Mouse (Mus musculus): Measurements from ENCODE around the gene Kat8. TPM values are rescaled to one million over a fixed set of nuclear protein-coding genes. Genes with fewer than 3 reads are reported as not detected.
"Not testable (repeated sequence)": the region's sequence is repeated elsewhere in the genome, so short reads cannot be mapped to it uniquely, and the experiment has no call there.

The Kat8 gene
- polyA plus RNA-seq, 1 experiment = 11.3 TPM

DNA sequence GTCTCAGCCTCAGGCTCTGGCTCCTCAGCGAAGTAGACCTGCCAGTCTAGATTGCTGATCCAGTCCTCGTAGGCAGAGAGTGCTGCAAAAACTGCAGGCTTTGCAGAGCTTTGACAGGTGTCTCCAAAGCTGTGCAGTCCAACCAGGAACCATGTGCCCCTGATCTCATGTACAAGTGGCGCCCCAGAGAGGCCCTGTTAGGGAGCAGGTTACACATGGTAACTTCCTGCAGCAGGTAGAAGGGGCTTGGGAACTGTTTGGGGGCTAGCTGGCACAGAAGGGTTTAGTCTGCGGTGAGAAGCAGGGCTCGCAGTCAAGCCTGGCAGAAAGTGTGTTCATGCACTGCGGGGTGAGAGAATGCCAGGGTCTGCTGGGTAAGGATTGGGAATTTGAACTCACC, 25.8 kb upstream of the Kat8 start:
- no peak for TF ChIP-seq CTCF (IDR thresholded peaks at IDR 0.05; ENCODE audit: extremely low read depth, insufficient read depth, insufficient read length, insufficient replicate concordance)
- TF ChIP-seq POLR2A (IDR thresholded peaks at IDR 0.05; ENCODE audit: low read depth, low read length) = no peak
- no peak for DNase-seq (ENCODE audit: low read depth in 1 of 2, low spot score in 2 of 2)
- no peak overlapping the region for H3K4me3 ChIP-seq (ENCODE audit: extremely low read depth, insufficient read depth, insufficient read length)

DNA sequence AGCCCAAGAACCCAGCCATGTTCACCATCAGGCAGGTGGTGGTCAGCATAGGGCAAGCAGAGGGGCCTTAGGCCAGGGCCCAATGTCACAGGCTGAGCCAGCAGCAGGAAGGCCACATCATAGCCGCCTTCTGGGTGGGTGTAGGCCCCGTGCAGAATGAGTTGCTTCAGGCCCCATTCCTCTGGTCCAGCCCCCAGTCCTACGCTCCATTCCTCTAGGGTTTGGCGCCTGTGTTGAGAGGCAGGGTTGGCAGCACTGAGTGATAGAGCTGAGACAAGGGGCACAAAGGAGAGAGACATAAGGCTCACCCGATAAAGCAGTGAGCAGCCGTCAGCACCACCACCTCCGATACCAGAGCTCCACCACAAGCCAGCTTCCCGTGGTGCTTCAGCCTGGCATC, 25.1 kb upstream of the Kat8 start:
- 90% methylated on average over 8 of the region's 8 CpGs for WGBS
- H3K36me3 ChIP-seq (ENCODE audit: control insufficient read depth, insufficient read depth, low read length) = peaks cover 32% of the 10 kb centered on the region

More for the DNA sequence above, 25.8 kb upstream of the Kat8 start:
- H3K27ac ChIP-seq (ENCODE audit: insufficient read depth, low read length) = no peak overlapping the region
- WGBS = 94% methylated on average over 6 of the region's 6 CpGs
- H3K36me3 ChIP-seq (ENCODE audit: control insufficient read depth, insufficient read depth, low read length) = peaks cover 36% of the 10 kb centered on the region
- peaks cover 3% of the 10 kb centered on the region; the same call in 1 of the 2 replicates for H3K4me1 ChIP-seq (ENCODE audit: control insufficient read depth, insufficient read depth, insufficient read length)
- H3K27me3 ChIP-seq (ENCODE audit: control insufficient read depth, insufficient read depth, low read length) = no peaks in the 10 kb centered on the region

DNA sequence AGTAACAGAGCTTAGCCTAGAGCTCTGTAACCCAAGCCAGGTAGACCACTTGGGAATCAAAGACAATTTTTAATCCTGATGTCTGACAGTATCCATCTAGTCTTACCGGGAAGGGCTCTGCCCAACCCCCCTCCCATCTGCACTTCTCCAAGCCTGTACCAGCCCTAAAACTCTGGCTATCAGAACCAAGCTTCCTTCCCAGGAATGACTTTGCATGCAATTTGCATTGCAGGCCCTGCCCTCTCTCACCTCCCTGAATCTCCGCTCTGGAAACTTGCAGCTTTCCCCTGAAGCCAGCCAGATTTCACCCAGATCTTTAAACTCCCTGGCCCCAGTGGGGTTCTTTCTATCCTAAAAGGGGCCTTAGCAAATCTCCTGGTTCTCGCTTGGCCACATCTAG, 24.5 kb upstream of the Kat8 start:
- peaks cover 26% of the 10 kb centered on the region for H3K36me3 ChIP-seq (ENCODE audit: control insufficient read depth, insufficient read depth, low read length)
- DNase-seq (ENCODE audit: low read depth in 1 of 2, low spot score in 2 of 2) = no peak
- 84% methylated on average over 3 of the region's 3 CpGs for WGBS
- H3K27ac ChIP-seq (ENCODE audit: insufficient read depth, low read length) = no peak overlapping the region
- peaks cover 3% of the 10 kb centered on the region; the same call in 1 of the 2 replicates for H3K4me1 ChIP-seq (ENCODE audit: control insufficient read depth, insufficient read depth, insufficient read length)
- no peaks in the 10 kb centered on the region for H3K27me3 ChIP-seq (ENCODE audit: control insufficient read depth, insufficient read depth, low read length)
- no peak overlapping the region for H3K4me3 ChIP-seq (ENCODE audit: extremely low read depth, insufficient read depth, insufficient read length)
- TF ChIP-seq POLR2A (IDR thresholded peaks at IDR 0.05; ENCODE audit: low read depth, low read length) (no peak), CTCF (IDR thresholded peaks at IDR 0.05; ENCODE audit: extremely low read depth, insufficient read depth, insufficient read length, insufficient replicate concordance) (no peak)

More for the DNA sequence above, 25.1 kb upstream of the Kat8 start:
- Histone ChIP-seq H3K27me3 (ENCODE audit: control insufficient read depth, insufficient read depth, low read length) (no peaks in the 10 kb centered on the region), H3K27ac (ENCODE audit: insufficient read depth, low read length) (no peak overlapping the region), H3K4me3 (ENCODE audit: extremely low read depth, insufficient read depth, insufficient read length) (no peak overlapping the region), H3K4me1 (ENCODE audit: control insufficient read depth, insufficient read depth, insufficient read length) (peaks cover 3% of the 10 kb centered on the region; the same call in 1 of the 2 replicates)
- DNase-seq (ENCODE audit: low read depth in 1 of 2, low spot score in 2 of 2) = no peak
- TF ChIP-seq CTCF (IDR thresholded peaks at IDR 0.05; ENCODE audit: extremely low read depth, insufficient read depth, insufficient read length, insufficient replicate concordance) = no peak
- TF ChIP-seq POLR2A (IDR thresholded peaks at IDR 0.05; ENCODE audit: low read depth, low read length) = no peak

DNA sequence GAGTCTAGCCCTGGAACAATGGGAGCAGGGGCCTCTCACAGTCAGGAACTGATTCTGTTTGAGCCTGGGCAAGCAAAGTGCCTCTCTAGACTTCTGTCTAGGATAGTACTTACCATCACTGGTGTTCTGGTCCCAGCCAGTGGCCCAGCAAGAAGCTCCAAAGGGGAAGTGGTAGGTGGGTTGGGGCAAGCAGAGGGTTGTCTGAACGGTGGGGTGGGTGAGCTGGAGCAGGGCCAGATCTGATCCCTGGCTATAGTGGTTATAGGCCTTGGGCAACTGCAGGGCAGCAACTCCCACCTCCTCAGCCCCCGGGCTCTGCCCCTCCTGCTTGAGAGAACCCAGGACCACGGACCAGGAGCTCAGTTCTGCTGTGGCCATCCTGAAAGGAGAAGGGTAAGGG, 23.5 kb upstream of the Kat8 start:
- no peak overlapping the region for H3K27ac ChIP-seq (ENCODE audit: insufficient read depth, low read length)
- no peaks in the 10 kb centered on the region for H3K27me3 ChIP-seq (ENCODE audit: control insufficient read depth, insufficient read depth, low read length)
- H3K4me1 ChIP-seq (ENCODE audit: control insufficient read depth, insufficient read depth, insufficient read length) = peaks cover 1% of the 10 kb centered on the region; the same call in 1 of the 2 replicates
- no peak overlapping the region for H3K4me3 ChIP-seq (ENCODE audit: extremely low read depth, insufficient read depth, insufficient read length)
- DNase-seq (ENCODE audit: low read depth in 1 of 2, low spot score in 2 of 2) = no peak
- 50% methylated on average over 3 of the region's 3 CpGs for WGBS
- H3K36me3 ChIP-seq (ENCODE audit: control insufficient read depth, insufficient read depth, low read length) = peaks cover 19% of the 10 kb centered on the region
- TF ChIP-seq POLR2A (IDR thresholded peaks at IDR 0.05; ENCODE audit: low read depth, low read length) (no peak), CTCF (IDR thresholded peaks at IDR 0.05; ENCODE audit: extremely low read depth, insufficient read depth, insufficient read length, insufficient replicate concordance) (no peak)

DNA sequence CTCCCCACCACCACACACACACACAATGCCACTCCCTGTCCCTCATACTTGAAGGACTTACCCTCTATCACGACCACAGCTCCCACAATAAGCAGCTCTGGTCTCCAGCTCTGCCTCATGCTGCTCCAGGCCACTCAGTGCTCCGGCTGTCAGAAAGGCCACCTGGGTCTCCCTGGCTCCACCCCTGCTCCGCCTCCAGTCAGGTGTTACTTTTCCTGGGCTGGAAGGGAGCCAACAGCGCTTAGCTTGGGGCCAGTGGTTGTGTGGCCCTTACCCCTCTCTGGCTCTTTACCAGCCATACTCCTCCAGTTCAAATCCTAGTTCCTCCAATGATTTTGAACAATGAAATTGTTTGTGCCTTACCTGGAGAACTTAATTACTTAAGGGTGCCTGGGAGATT, 21.5 kb upstream of the Kat8 start, which contains the start of gene Prss53:
Gene Prss53, minus strand, starts transcription at position 173 of the 400 bp plus-strand sequence.
- H3K27ac ChIP-seq (ENCODE audit: insufficient read depth, low read length) = no peak within 1 kb of the TSS
- no peak for TF ChIP-seq CTCF (IDR thresholded peaks at IDR 0.05; ENCODE audit: extremely low read depth, insufficient read depth, insufficient read length, insufficient replicate concordance)
- no peak for TF ChIP-seq POLR2A (IDR thresholded peaks at IDR 0.05; ENCODE audit: low read depth, low read length)
- no peaks in the 10 kb centered on the region for H3K27me3 ChIP-seq (ENCODE audit: control insufficient read depth, insufficient read depth, low read length)
- no peak within 1 kb of the TSS for H3K4me3 ChIP-seq (ENCODE audit: extremely low read depth, insufficient read depth, insufficient read length)
- no peaks in the 10 kb centered on the region; the same call in 1 of the 2 replicates for H3K4me1 ChIP-seq (ENCODE audit: control insufficient read depth, insufficient read depth, insufficient read length)
- DNase-seq (ENCODE audit: low read depth in 1 of 2, low spot score in 2 of 2) = no peak
- WGBS = 77% methylated on average over 4 of the region's 4 CpGs
- peaks cover 17% of the 10 kb centered on the region for H3K36me3 ChIP-seq (ENCODE audit: control insufficient read depth, insufficient read depth, low read length)

DNA sequence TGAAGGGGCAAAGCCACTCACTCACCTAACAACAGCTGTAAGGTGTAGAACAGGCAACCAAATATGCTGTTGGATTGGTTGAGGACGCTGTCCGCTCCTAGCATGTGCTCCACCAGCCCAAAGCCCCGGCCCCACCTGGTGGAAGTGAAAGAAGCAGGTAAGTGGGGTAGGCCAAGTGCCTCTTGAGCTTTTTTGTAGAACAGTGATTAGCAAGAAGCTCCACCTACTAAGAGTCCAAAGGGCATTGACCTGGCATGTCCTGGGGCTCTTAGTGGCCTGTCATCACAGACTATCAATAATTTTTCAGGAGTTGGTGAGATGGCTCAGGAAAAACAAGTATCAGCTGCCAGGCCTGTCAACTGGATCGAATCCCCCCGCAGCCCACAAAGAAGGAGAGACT, 17.8 kb upstream of the Kat8 start:
- no peak overlapping the region for H3K27ac ChIP-seq (ENCODE audit: insufficient read depth, low read length)
- WGBS = 76% methylated on average over 5 of the region's 5 CpGs
- DNase-seq (ENCODE audit: low read depth in 1 of 2, low spot score in 2 of 2) = no peak
- H3K4me1 ChIP-seq (ENCODE audit: control insufficient read depth, insufficient read depth, insufficient read length) = peaks cover 2% of the 10 kb centered on the region; the same call in 1 of the 2 replicates
- TF ChIP-seq POLR2A (IDR thresholded peaks at IDR 0.05; ENCODE audit: low read depth, low read length) = no peak
- no peak for TF ChIP-seq CTCF (IDR thresholded peaks at IDR 0.05; ENCODE audit: extremely low read depth, insufficient read depth, insufficient read length, insufficient replicate concordance)
- no peaks in the 10 kb centered on the region; the same call in 1 of the 2 replicates for H3K36me3 ChIP-seq (ENCODE audit: control insufficient read depth, insufficient read depth, low read length)
- H3K4me3 ChIP-seq (ENCODE audit: extremely low read depth, insufficient read depth, insufficient read length) = no peak overlapping the region
- no peaks in the 10 kb centered on the region for H3K27me3 ChIP-seq (ENCODE audit: control insufficient read depth, insufficient read depth, low read length)

DNA sequence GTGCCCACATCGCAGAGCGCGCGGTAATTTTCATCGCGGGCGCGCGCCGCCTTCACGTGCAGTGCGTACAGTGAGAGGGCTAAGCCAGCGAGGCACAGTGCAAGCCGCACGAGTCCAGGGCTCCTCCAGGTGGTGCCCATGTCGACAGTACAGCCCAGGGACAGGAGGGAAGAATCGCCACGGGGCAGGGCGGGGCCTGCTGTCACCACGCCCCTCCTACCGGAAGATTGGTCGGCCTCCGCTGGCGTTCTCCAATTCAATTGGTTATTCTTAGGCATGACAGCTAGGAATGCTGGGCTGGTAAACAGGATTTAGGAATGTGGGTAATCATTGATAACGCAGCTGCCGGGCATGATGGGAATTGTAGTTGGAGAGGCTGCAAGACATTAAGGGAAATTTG, 16.9 kb upstream of the Kat8 start, which contains the start of the genes Gm21974 and Vkorc1:
Gene Gm21974, minus strand, starts transcription at position 13 of the 400 bp plus-strand sequence.
Gene Vkorc1, minus strand, starts transcription at position 176 of the 400 bp plus-strand sequence.
- TF ChIP-seq POLR2A (IDR thresholded peaks at IDR 0.05; ENCODE audit: low read depth, low read length) (no peak), CTCF (IDR thresholded peaks at IDR 0.05; ENCODE audit: extremely low read depth, insufficient read depth, insufficient read length, insufficient replicate concordance) (0 out of 2 replicates have a peak, but pooled peaks have one; percentile 11)
- no peaks in the 10 kb centered on the region; the same call in 1 of the 2 replicates for H3K36me3 ChIP-seq (ENCODE audit: control insufficient read depth, insufficient read depth, low read length)
- H3K27me3 ChIP-seq (ENCODE audit: control insufficient read depth, insufficient read depth, low read length) = no peaks in the 10 kb centered on the region
- peak; percentile 64 to 87 for DNase-seq (ENCODE audit: low read depth in 1 of 2, low spot score in 2 of 2)
- under 1% methylated on average over 26 of the region's 26 CpGs for WGBS
- peak within 1 kb of the TSS; percentile 30 for H3K27ac ChIP-seq (ENCODE audit: insufficient read depth, low read length)
- H3K4me3 ChIP-seq (ENCODE audit: extremely low read depth, insufficient read depth, insufficient read length) = peak within 1 kb of the TSS; percentile 57
- peaks cover 2% of the 10 kb centered on the region; the same call in 1 of the 2 replicates for H3K4me1 ChIP-seq (ENCODE audit: control insufficient read depth, insufficient read depth, insufficient read length)

DNA sequence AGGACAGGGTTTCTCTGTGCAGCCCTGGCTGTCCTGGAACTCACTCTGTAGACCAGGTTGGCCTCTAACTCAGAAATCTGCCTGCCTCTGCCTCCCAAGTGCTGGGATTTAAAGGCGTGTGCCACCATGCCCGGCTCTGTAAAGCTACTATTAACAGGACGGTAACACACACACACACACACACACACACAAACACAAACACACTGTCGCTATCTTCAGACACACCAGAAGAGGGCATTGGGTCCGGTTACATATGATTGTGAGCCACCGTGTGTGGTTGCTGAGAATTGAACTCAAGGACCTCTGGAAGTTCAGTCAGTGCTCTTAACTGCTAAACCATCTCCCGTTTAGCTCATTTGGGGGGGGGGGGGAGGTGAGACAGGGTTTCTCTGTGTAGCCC, 16.4 kb upstream of the Kat8 start:
- H3K4me1 ChIP-seq (ENCODE audit: control insufficient read depth, insufficient read depth, insufficient read length); H3K36me3 ChIP-seq (ENCODE audit: control insufficient read depth, insufficient read depth, low read length); H3K27ac ChIP-seq (ENCODE audit: insufficient read depth, low read length); DNase-seq (ENCODE audit: low read depth in 1 of 2, low spot score in 2 of 2); H3K27me3 ChIP-seq (ENCODE audit: control insufficient read depth, insufficient read depth, low read length): not testable (repeated sequence)
- 59% methylated on average over 7 of the region's 7 CpGs for WGBS
- peak overlapping the region; percentile 57 for H3K4me3 ChIP-seq (ENCODE audit: extremely low read depth, insufficient read depth, insufficient read length)
